Mouse (Mus musculus) spleen, adult 18-20 months (tissue): ENCODE measurements at regions not wholly inside any gene's neighbourhood (a gene's known extent, or its start where the extent isn't known, plus 50 kb on each side); places are given as distances from the start of the nearest gene placed in this dataset.
A peak's percentile ranks its signal among the peaks of the same experiment; 100 is the strongest.

Experiments used
- DNase-seq, 2 experiments: peaks; one replicate each; pipeline ENCODE4 v3.0.0; 2022; ENCODE audit warnings: mixed read lengths in 2 of 2

DNA sequence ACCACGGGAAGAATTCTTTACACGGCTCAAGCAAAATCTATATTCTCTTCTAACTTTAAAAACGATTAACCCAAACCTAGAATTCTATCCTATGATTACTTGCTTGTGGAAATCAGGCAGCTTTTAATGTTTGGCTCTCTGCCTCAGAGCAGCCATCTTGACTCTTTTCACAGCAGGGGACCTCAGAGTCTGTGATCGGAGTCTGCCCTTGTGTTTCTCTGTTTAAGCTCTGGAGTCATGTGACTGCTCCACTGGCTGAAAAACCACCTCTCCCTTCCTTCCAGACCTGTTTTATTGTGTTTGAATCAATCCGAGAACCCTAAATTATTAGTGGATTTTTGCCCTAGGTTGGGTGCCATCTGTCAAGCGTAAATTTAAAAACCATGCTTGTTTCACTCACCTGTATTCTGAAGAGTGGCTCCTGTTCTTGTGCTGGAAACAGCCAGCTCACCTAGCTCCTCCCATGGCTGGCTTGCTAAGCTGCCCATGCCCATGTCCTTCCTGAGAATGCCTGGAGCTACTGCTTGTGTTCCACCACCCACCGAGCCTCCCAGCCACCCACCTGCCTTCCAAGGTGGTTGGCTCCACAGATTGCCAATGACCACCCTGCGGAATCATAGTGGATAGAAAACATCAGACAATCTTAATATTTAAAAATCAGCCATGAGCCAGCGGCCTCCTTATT, 62.6 kb downstream of the Perp start:
- no peak for DNase-seq

DNA sequence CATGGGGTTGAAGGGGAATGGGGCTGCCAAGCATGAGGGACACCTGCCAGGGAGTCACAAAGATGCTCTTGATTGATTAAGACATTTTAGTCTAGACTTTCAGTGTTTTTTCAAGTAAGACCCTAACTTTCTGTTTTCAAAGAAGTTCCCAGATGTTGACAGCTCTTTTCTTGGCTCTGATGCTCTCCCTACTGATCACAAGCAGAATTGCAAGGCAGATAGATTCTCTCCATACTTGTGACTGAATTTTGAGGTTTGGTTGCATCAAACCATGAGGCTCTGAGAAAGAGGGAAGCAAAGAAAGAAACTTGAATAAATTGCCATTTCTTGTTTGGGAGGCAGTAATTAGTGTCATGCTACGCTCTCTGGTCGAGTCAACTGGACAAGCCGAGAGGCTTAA, 64.5 kb downstream of the Perp start:
- DNase-seq = no peak

DNA sequence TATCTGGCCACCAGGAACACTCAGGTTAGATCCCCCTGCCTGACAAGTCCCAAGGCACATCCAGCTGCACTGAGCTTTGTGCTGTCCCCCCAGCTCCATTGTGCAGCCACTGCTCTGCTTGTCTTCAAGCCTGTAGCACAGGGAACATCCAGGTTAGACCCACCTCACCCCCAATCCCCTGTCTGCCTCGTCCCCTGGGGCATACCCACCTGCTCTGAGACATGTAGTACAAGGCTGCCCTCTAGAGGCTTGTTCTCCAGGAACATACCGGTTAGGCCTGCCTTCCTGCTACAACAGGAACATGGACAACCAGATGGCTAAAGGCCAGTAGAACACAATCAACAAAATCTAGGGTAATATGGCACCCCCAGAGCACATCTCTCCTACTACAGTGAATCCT, 66.1 kb downstream of the Perp start:
- DNase-seq = peak in 1 of 2 experiments; percentile 21

DNA sequence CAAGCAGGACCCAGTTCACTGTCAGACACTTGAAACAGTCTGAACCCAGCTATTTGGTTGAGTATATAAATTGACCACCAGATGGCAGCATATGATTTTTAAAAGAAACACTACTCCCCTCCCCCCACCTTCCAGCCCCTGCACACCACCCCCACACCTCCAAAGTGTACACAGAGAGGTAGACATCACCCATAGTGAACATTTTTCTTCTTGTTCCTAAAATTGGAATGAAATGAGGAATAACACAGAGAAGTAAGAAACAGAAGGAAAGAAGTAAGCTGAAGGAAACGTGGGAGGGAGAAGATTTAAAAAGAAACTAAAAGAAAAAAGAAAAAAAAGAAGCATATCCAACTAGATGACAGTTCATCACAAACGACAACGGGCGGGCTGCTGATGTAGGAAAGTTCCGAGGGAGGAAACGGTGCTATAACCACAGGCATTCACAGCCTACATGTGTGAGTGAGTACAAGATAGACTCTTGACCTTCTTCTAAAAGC, 72.3 kb downstream of the Perp start:
- no peak for DNase-seq

DNA sequence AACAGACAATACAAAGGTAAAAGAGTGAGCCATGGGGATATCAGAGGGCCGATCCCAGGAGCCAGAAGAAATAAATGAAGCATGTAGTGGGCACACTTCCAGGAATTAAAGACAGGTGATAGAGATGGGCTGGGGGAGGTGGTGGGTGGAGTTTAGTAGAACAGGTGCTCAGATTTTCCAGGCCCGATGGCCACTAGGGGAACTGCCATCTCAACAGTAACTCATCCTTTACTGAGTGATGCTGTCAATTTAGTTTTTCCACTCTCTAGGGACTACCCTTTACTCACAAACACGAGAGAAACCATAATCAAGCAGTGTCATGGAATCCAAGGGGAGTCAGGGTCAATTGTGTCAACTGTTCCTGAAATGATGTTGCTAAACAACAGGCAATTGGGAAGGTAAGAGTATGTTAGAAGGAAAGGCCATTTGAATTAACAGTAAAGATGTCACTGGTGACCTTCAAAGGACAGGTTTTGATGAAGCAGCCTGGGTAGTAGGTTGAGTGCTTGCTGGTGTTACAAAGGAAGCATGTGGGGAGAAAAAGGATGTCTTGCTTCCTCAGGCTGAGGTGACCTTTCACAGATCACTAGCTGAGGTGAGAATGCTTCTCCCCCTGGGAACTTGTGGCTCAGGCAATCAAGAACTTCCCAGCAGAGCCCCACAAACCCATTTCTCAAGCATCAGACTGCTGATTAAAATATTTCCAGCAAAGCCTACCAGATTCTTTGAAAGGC, 78.4 kb downstream of the Perp start:
- no peak for DNase-seq

DNA sequence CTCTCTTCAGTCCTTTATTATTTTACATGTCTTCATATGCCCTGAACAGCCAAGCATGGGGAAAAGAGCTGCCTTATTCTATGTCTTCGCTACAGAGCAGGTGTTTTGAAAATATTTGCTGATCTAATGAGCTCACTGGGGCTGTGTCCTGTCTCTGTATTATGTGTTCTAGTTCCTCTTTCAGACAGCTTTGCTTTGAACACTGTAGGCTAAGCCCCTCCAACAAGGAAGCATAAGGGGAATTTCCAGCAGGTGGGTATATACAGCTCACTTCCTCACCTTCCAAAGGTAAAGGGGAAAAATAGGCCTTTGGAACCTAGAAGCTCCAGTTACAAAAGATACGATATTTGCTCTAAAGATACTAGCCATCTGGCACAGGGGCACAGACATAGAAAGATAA, 83.0 kb downstream of the Perp start:
- no peak for DNase-seq

DNA sequence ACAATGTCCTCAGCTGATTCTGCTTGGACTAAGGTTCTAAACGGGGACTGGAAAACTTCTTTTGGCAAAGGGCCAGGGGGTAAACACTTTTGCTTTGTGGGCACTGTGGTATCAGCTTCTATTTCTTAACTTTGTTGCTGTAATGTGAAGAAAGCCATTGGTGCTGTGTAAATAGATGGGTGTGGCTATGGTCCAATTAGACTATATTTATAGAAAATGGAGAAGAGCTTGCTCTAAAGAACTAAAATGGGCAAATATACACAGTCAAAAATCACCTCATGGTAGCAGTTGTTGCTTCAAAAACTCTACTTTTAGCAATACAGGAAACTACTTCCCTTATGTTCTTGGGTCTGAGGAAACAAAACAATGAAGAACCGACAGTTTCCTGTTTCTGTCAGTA, 84.1 kb downstream of the Tnfaip3 start:
- DNase-seq = no peak

DNA sequence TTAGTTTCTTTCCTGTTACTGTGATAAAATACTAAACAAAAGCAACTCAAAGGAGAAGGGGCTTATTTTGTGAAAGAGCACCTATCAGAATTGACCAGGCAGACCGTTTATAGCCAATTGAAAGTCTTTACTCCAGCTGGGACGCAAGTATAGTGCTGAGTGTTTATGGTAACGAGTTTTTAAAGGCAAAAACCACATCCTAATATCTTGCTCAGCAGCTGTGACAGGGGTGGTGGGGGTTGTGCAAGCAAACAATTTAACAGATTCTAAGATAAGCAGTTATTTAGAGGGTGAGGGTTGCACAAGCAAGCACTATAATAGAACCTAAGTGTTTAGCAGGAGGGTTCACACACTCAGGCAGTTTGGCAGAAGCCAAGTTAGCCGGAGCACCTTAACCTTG, 74.0 kb downstream of the Tnfaip3 start:
- no peak for DNase-seq

DNA sequence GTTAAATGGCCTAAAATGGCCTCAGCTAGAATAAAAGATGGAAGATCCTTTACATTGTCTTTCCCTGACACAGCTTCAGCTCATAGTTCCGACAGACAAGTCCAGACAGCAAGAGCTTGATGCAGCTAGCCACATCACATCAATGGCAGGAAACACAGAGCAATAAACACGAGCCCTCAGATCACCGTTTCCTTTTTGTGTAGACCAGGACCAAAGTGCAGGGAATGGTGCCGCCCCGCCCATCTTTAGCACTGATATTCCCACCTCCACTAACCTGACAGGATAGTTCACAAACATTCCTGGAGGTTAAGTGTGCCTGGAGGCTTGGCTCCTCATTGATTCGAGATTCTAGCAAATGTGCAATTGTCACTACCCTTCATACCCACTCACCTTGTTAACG, 73.5 kb downstream of the Tnfaip3 start:
- no peak for DNase-seq

DNA sequence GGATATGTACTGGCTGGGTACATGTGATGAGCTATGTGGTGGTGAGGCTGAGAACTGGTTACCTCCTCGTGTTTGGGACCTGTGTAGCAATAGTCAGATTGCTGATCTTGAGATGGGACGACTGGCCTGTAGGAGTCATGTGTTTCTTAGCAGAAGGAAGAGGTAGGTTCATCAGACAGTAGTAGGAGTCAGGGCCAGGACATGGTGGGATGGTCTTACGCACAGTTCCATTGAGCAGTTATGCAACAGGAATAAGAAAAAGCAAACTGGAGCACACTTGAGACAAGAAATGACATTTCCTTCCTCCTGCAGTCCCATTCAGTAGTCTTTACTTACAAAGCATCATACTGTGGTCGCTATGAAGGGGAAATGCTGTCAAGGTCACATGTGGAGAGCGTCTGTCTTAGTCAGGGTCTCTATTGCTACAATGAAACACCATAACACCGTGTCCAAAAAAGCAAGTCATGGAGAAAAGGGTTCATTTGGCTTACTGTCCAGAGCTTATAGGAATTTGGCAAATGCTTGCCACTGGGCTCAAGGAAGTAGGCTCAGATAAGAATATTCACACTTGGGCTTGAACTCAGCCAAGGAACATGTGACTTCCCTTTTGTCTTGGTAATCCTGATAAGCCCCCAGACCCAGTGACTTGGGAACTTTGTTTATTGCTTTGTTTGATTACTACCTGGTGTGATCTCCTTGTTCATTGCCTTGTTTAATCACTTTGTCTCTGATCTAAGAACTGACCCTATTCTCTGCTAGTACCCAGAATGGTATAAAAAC, 72.0 kb downstream of the Tnfaip3 start:
- DNase-seq = no peak

DNA sequence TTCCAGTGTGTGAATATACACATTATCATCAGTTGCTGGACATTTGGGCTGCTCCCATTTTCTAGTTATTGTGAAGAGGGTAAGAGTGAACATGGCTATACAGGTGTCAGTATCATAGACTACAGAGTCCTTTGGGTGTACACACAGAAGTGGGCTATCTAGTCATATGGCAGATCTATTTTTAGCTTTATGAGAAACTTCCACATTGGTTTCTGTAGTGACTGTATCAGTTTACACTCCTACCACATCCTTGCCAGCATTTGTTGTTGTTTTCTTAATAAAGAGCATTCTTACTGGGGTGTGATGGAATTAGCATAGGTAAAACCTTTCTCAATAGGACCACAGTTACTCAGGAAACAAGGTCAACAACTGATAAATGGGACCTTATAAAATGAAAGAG, 68.7 kb downstream of the Tnfaip3 start:
- no peak for DNase-seq
